Mouse (Mus musculus) c-Kit-negative CD71-positive TER-119-positive erythroid progenitor cells, embryonic 14.5 days (primary cell): ENCODE measurements around the gene Apof.
"Not testable (repeated sequence)": the region's sequence is repeated elsewhere in the genome, so short reads cannot be mapped to it uniquely, and the experiment has no call there.

Experiments
- DNase-seq: peaks from one replicate; pipeline ENCODE4 v3.0.0-alpha.2; 2013; ENCODE audit warnings: low read depth, low spot score

The Apof gene

GRCm38 (mm10) chr10:128258953-128259352, 9.5 kb upstream of the Apof start:
- DNase-seq: no peak

GRCm38 (mm10) chr10:128259946-128260345, 8.5 kb upstream of the Apof start:
- DNase-seq: no peak

GRCm38 (mm10) chr10:128260376-128260775, 8.1 kb upstream of the Apof start:
- DNase-seq: not testable (repeated sequence)

GRCm38 (mm10) chr10:128262300-128262699, 6.2 kb upstream of the Apof start:
- DNase-seq: no peak

GRCm38 (mm10) chr10:128263393-128264310, 4.8 kb upstream of the Apof start:
- DNase-seq: no peak

GRCm38 (mm10) chr10:128269206-128269910, 887 bp downstream of the Apof start:
- no peak for DNase-seq

- DNase-seq: peak; percentile 98
Observed at GRCm38 (mm10) chr10:128270287-128270841, 1.9 kb downstream of the Apof start, which contains the start of gene Stat2. Gene Stat2, plus strand, starts transcription at chr10:128270559.

GRCm38 (mm10) chr10:128270866-128271265, 2.4 kb downstream of the Apof start:
- DNase-seq: no peak

- DNase-seq: no peak
Observed at GRCm38 (mm10) chr10:128271883-128272282, 3.4 kb downstream of the Apof start.

- not testable (repeated sequence) for DNase-seq
Observed at GRCm38 (mm10) chr10:128272819-128273439, 4.5 kb downstream of the Apof start.

GRCm38 (mm10) chr10:128275374-128275773, 6.9 kb downstream of the Apof start:
- DNase-seq: not testable (repeated sequence)

- no peak for DNase-seq
Observed at GRCm38 (mm10) chr10:128278158-128278557, 9.7 kb downstream of the Apof start.

GRCm38 (mm10) chr10:128280943-128281342, 12.5 kb downstream of the Apof start:
- no peak for DNase-seq

- DNase-seq: no peak
Observed at GRCm38 (mm10) chr10:128281682-128282081, 13.2 kb downstream of the Apof start.

- DNase-seq: no peak
Observed at GRCm38 (mm10) chr10:128282886-128283450, 14.5 kb downstream of the Apof start.

GRCm38 (mm10) chr10:128283604-128284579, 15.4 kb downstream of the Apof start:
- DNase-seq: peak; percentile 54

- DNase-seq: not testable (repeated sequence)
Observed at GRCm38 (mm10) chr10:128290594-128290993, 22.1 kb downstream of the Apof start.

GRCm38 (mm10) chr10:128296370-128297090, 28.1 kb downstream of the Apof start:
- DNase-seq: no peak

GRCm38 (mm10) chr10:128297221-128297620, 28.8 kb downstream of the Apof start:
- DNase-seq: no peak

- DNase-seq: no peak
Observed at GRCm38 (mm10) chr10:128297622-128298021, 29.2 kb downstream of the Apof start.
